Mouse (Mus musculus) kidney, adult 2 months (tissue): ENCODE measurements around the gene Acyp1.

Source experiments
- CTCF ChIP-seq: fragments of 200-500 bp; conservative IDR thresholded peaks from 2 replicates; pipeline ENCODE4 v1.5.1; 2011; ENCODE audit warnings: low read depth, mild to moderate bottlenecking, control low read depth, low read length, moderate library complexity, mixed read lengths; ENCODE audit not compliant: insufficient read depth, insufficient read length
- POLR2A ChIP-seq: fragments of 200-500 bp; IDR thresholded peaks from one replicate; pipeline ENCODE4 v1.6.1; 2011; ENCODE audit warnings: low read depth, low read length, control low read depth

DNA sequence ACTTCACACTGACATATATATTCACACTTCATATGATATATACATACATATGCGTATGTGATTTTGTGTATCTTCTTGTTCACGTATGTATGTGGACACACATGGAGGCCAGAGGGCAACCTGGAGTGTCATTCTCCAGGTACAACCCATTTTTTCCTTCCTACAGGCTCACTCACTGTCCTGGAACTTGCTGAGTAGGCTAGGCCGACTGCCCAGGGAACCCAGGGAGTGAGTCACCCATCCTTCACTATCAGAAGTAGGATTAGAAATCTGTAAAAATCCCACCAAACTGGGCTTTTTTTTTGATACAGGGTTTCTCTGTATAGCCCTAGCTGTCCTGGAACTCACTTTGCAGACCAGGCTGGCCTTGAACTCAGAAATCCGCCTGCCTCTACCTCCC, 3.2 kb downstream of the Acyp1 start:
- TF ChIP-seq CTCF, result no peak
- TF ChIP-seq POLR2A, result no peak
